ENCODE assay signal across 7 mouse cellular contexts in genomic region chr2:4445629-4446400, GRCm38 (mm10).
A peak's percentile ranks its signal among the peaks of the same experiment; 100 is the strongest.
DNase-seq lines count a peak whose midpoint lies in the region; ATAC-seq lines count a peak whose summit lies in the region.

No protein-coding gene starts in this region.

- intact Hi-C loops in heart, postnatal 14 days (cut with DNase I): no loop called here

- no peak overlapping the region for H3K4me3 ChIP-seq in midbrain, embryonic 10.5 days
- no peak overlapping the region for H3K4me3 ChIP-seq in midbrain, embryonic 16.5 days (ENCODE audit: low read depth, low read length)

- no peak for ATAC-seq in midbrain, embryonic 16.5 days

- H3K9ac ChIP-seq in midbrain, embryonic 16.5 days (ENCODE audit: low read depth, low read length): no peak overlapping the region

- H3K4me1 ChIP-seq in midbrain, embryonic 10.5 days: peaks cover 18% of the 10 kb centered on the region
- peaks cover 3% of the 10 kb centered on the region for H3K4me1 ChIP-seq in midbrain, embryonic 16.5 days (ENCODE audit: control insufficient read depth, insufficient read depth, low read length)

- 89% methylated on average over 10 of the region's 10 CpGs for WGBS in midbrain, embryonic 10.5 days
- WGBS in midbrain, embryonic 16.5 days: 86% methylated on average over 10 of the region's 10 CpGs

- H3K4me2 ChIP-seq in midbrain, embryonic 16.5 days (ENCODE audit: low read length): no peak overlapping the region

- H3K27me3 ChIP-seq in midbrain, embryonic 10.5 days (ENCODE audit: low read depth, poor library complexity, severe bottlenecking): no peaks in the 10 kb centered on the region; the same call in 1 of the 2 replicates
- no peaks in the 10 kb centered on the region for H3K27me3 ChIP-seq in midbrain, embryonic 16.5 days (ENCODE audit: control insufficient read depth, insufficient read depth, low read depth, low read length)

- no peaks in the 10 kb centered on the region for H3K9me3 ChIP-seq in midbrain, embryonic 10.5 days (replicated peaks)
- H3K9me3 ChIP-seq in midbrain, embryonic 16.5 days (replicated peaks; ENCODE audit: control insufficient read depth, low read length, poor library complexity, severe bottlenecking): no peaks in the 10 kb centered on the region

- DNase-seq in midbrain, embryonic 10.5 days (ENCODE audit: low spot score): no peak
- DNase-seq in gastrocnemius, adult 18-20 months (ENCODE audit: low spot score): peak; percentile 75
- peak; percentile 78 to 83 for DNase-seq in heart, postnatal 14 days
- peak; percentile 59 for DNase-seq in right cerebral cortex, adult 18-20 months
- no peak for DNase-seq in liver
- DNase-seq in cerebellum, adult 9-10 months: no peak

- H3K27ac ChIP-seq in midbrain, embryonic 10.5 days (replicated peaks): 0 out of 2 replicates have a peak overlapping the region, but pooled peaks have one; percentile 9
- H3K27ac ChIP-seq in midbrain, embryonic 16.5 days (ENCODE audit: low read length): no peak overlapping the region

- peaks cover 47% of the 10 kb centered on the region for H3K36me3 ChIP-seq in midbrain, embryonic 10.5 days
- H3K36me3 ChIP-seq in midbrain, embryonic 16.5 days (ENCODE audit: control insufficient read depth, insufficient read depth, low read length): no peaks in the 10 kb centered on the region

Comparison
In these comparisons a context has a peak if more than half of its experiments do, and no peak if none do; other contexts are left out.
1. DNase-seq: peak in gastrocnemius, adult 18-20 months (single experiment), heart, postnatal 14 days (2 of 2) and right cerebral cortex, adult 18-20 months (single experiment); none in midbrain, embryonic 10.5 days (single experiment), liver (single experiment) and cerebellum, adult 9-10 months (single experiment).